Mouse (Mus musculus): ENCODE measurements at regions not wholly inside any gene's neighbourhood (a gene's known extent, or its start where the extent isn't known, plus 50 kb on each side); places are given as distances from the start of the nearest gene placed in this dataset.

- no peaks in the 10 kb centered on the region for H3K27me3 ChIP-seq (ENCODE audit: insufficient read depth, low read length)
- ATAC-seq (no peak), DNase-seq (no peak)
- no peak overlapping the region for H3K4me2 ChIP-seq (ENCODE audit: low read depth)
- no peak for TF ChIP-seq CTCF (IDR thresholded peaks at IDR 0.05; ENCODE audit: low read depth)
- H3K27ac ChIP-seq (ENCODE audit: low read depth, low read length): no peak overlapping the region
- no peak overlapping the region for H3K9ac ChIP-seq
- H3K9me3 ChIP-seq (ENCODE audit: low read length): no peaks in the 10 kb centered on the region
- no peak overlapping the region for H3K4me3 ChIP-seq (ENCODE audit: low read depth, low read length)
- H3K36me3 ChIP-seq (ENCODE audit: insufficient read depth): no peaks in the 10 kb centered on the region
- no peaks in the 10 kb centered on the region for H3K4me1 ChIP-seq (ENCODE audit: insufficient read depth)
- 68% methylated on average over 3 of the region's 3 CpGs for WGBS
Measured at GRCm38 (mm10) chr14:25239335-25239960, 219.5 kb upstream of the Zmiz1 start.

GRCm38 (mm10) chr14:25242753-25243152 is 216.2 kb upstream of the Zmiz1 start:
- no peak overlapping the region for H3K27ac ChIP-seq (ENCODE audit: low read depth, low read length)
- no peaks in the 10 kb centered on the region for H3K9me3 ChIP-seq (ENCODE audit: low read length)
- DNase-seq (no peak), ATAC-seq (no peak)
- no peak overlapping the region for H3K4me3 ChIP-seq (ENCODE audit: low read depth, low read length)
- 89% methylated on average over 5 of the region's 5 CpGs for WGBS
- H3K4me2 ChIP-seq (ENCODE audit: low read depth): no peak overlapping the region
- TF ChIP-seq CTCF (IDR thresholded peaks at IDR 0.05; ENCODE audit: low read depth): no peak
- no peaks in the 10 kb centered on the region for H3K36me3 ChIP-seq (ENCODE audit: insufficient read depth)
- no peak overlapping the region for H3K9ac ChIP-seq
- H3K4me1 ChIP-seq (ENCODE audit: insufficient read depth): no peaks in the 10 kb centered on the region
- no peaks in the 10 kb centered on the region for H3K27me3 ChIP-seq (ENCODE audit: insufficient read depth, low read length)

DNA sequence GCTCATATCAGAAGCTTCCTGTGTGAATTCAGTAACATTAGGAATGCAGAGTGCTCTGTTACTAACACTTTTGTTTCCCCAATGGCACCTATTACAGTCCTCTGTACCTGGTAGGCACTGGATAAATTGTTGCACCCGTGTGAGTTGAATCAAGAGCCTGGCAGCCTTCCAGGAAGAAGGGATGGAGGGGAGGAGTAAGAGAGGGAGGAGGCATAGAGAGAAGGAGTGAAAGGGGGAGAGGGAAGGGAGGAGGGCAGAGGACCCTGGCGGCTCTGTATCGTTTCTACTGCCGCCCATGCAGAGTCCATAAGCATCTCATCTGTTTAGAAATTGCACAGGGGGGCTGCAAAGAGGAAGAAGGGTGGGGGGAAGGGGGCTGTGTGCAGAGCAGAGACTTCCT is 215.7 kb upstream of the Zmiz1 start:
- Histone ChIP-seq H3K9me3 (ENCODE audit: low read length) (no peaks in the 10 kb centered on the region), H3K27me3 (ENCODE audit: insufficient read depth, low read length) (no peaks in the 10 kb centered on the region), H3K27ac (ENCODE audit: low read depth, low read length) (no peak overlapping the region), H3K4me2 (ENCODE audit: low read depth) (no peak overlapping the region), H3K4me3 (ENCODE audit: low read depth, low read length) (no peak overlapping the region), H3K4me1 (ENCODE audit: insufficient read depth) (no peaks in the 10 kb centered on the region), H3K9ac (no peak overlapping the region), H3K36me3 (ENCODE audit: insufficient read depth) (no peaks in the 10 kb centered on the region)
- 16% methylated on average over 4 of the region's 4 CpGs for WGBS
- ATAC-seq: peak; percentile 18; the same call in 1 of the 2 replicates
- no peak for DNase-seq
- TF ChIP-seq CTCF (IDR thresholded peaks at IDR 0.05; ENCODE audit: low read depth): no peak

- H3K9ac ChIP-seq: no peak overlapping the region
- H3K27me3 ChIP-seq (ENCODE audit: insufficient read depth, low read length): no peaks in the 10 kb centered on the region
- H3K4me2 ChIP-seq (ENCODE audit: low read depth): no peak overlapping the region
- TF ChIP-seq CTCF (IDR thresholded peaks at IDR 0.05; ENCODE audit: low read depth): no peak
- no peak overlapping the region for H3K27ac ChIP-seq (ENCODE audit: low read depth, low read length)
- H3K4me3 ChIP-seq (ENCODE audit: low read depth, low read length): no peak overlapping the region
- H3K9me3 ChIP-seq (ENCODE audit: low read length): no peaks in the 10 kb centered on the region
- no peak for ATAC-seq
- H3K36me3 ChIP-seq (ENCODE audit: insufficient read depth): no peaks in the 10 kb centered on the region
- WGBS: 62% methylated on average over 5 of the region's 5 CpGs
- no peak for DNase-seq
- no peaks in the 10 kb centered on the region for H3K4me1 ChIP-seq (ENCODE audit: insufficient read depth)
Measured at GRCm38 (mm10) chr14:25243698-25244097, 215.3 kb upstream of the Zmiz1 start.

GRCm38 (mm10) chr14:25244841-25245240 is 214.1 kb upstream of the Zmiz1 start:
- DNase-seq: no peak
- H3K27me3 ChIP-seq (ENCODE audit: insufficient read depth, low read length): no peaks in the 10 kb centered on the region
- no peaks in the 10 kb centered on the region for H3K9me3 ChIP-seq (ENCODE audit: low read length)
- TF ChIP-seq CTCF (IDR thresholded peaks at IDR 0.05; ENCODE audit: low read depth): no peak
- H3K4me1 ChIP-seq (ENCODE audit: insufficient read depth): no peaks in the 10 kb centered on the region
- no peak overlapping the region for H3K9ac ChIP-seq
- no peaks in the 10 kb centered on the region for H3K36me3 ChIP-seq (ENCODE audit: insufficient read depth)
- H3K4me3 ChIP-seq (ENCODE audit: low read depth, low read length): no peak overlapping the region
- H3K27ac ChIP-seq (ENCODE audit: low read depth, low read length): no peak overlapping the region
- no peak overlapping the region for H3K4me2 ChIP-seq (ENCODE audit: low read depth)
- ATAC-seq: no peak
- 87% methylated on average over 6 of the region's 6 CpGs for WGBS

GRCm38 (mm10) chr14:25245691-25246090 is 213.3 kb upstream of the Zmiz1 start:
- 71% methylated on average over 4 of the region's 4 CpGs for WGBS

DNA sequence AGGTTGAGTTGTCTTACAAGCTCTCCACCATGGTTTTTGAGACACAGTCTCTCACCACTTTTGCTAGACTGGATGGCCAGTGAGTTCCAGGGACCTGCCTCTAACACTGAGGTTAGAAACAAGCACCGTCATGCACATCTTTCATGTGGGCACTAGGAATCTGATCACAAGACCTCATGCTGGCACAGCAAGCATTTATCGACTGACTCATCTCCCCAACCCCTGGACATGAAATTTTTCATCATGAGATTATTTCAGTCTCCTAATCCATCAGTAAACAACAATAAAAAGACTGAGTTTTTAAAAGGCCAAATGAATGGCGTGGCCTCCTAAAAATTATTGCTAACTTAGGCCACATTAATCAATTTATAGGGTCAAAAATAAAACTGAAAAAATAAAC is 210.0 kb upstream of the Zmiz1 start:
- TF ChIP-seq CTCF (IDR thresholded peaks at IDR 0.05; ENCODE audit: low read depth): no peak
- no peak overlapping the region for H3K4me2 ChIP-seq (ENCODE audit: low read depth)
- no peak overlapping the region for H3K27ac ChIP-seq (ENCODE audit: low read depth, low read length)
- H3K4me3 ChIP-seq (ENCODE audit: low read depth, low read length): no peak overlapping the region
- DNase-seq (no peak), ATAC-seq (no peak)
- 91% methylated on average over 3 of the region's 3 CpGs for WGBS
- H3K4me1 ChIP-seq (ENCODE audit: insufficient read depth): no peaks in the 10 kb centered on the region
- H3K9me3 ChIP-seq (ENCODE audit: low read length): no peaks in the 10 kb centered on the region
- no peaks in the 10 kb centered on the region for H3K36me3 ChIP-seq (ENCODE audit: insufficient read depth)
- H3K9ac ChIP-seq: no peak overlapping the region
- no peaks in the 10 kb centered on the region for H3K27me3 ChIP-seq (ENCODE audit: insufficient read depth, low read length)

More at GRCm38 (mm10) chr14:25245691-25246090, 213.3 kb upstream of the Zmiz1 start:
- Histone ChIP-seq H3K9ac (no peak overlapping the region), H3K36me3 (ENCODE audit: insufficient read depth) (no peaks in the 10 kb centered on the region), H3K4me2 (ENCODE audit: low read depth) (no peak overlapping the region), H3K4me3 (ENCODE audit: low read depth, low read length) (no peak overlapping the region), H3K27ac (ENCODE audit: low read depth, low read length) (no peak overlapping the region), H3K9me3 (ENCODE audit: low read length) (no peaks in the 10 kb centered on the region), H3K27me3 (ENCODE audit: insufficient read depth, low read length) (no peaks in the 10 kb centered on the region), H3K4me1 (ENCODE audit: insufficient read depth) (no peaks in the 10 kb centered on the region)
- DNase-seq (no peak), ATAC-seq (no peak)
- TF ChIP-seq CTCF (IDR thresholded peaks at IDR 0.05; ENCODE audit: low read depth): no peak

All from forebrain, postnatal 0 days (tissue).